Mouse (Mus musculus) C2C12 (cell line): ENCODE data around the gene Thap7.

Source experiments
- CTCF ChIP-seq: IDR thresholded peaks from one replicate; pipeline ENCODE4 v1.5.1; 2011; ENCODE audit not compliant: control insufficient read depth, insufficient read depth, insufficient read length
- FOSL1 ChIP-seq: IDR thresholded peaks from one replicate; pipeline ENCODE4 v1.8.0; 2011; ENCODE audit warnings: mild to moderate bottlenecking, low read length; ENCODE audit not compliant: poor library complexity, insufficient read depth, severe bottlenecking
- USF1 ChIP-seq: IDR thresholded peaks from one replicate; pipeline ENCODE4 v1.6.1; 2011; ENCODE audit warnings: low read depth, mild to moderate bottlenecking, control low read depth, moderate library complexity

DNA sequence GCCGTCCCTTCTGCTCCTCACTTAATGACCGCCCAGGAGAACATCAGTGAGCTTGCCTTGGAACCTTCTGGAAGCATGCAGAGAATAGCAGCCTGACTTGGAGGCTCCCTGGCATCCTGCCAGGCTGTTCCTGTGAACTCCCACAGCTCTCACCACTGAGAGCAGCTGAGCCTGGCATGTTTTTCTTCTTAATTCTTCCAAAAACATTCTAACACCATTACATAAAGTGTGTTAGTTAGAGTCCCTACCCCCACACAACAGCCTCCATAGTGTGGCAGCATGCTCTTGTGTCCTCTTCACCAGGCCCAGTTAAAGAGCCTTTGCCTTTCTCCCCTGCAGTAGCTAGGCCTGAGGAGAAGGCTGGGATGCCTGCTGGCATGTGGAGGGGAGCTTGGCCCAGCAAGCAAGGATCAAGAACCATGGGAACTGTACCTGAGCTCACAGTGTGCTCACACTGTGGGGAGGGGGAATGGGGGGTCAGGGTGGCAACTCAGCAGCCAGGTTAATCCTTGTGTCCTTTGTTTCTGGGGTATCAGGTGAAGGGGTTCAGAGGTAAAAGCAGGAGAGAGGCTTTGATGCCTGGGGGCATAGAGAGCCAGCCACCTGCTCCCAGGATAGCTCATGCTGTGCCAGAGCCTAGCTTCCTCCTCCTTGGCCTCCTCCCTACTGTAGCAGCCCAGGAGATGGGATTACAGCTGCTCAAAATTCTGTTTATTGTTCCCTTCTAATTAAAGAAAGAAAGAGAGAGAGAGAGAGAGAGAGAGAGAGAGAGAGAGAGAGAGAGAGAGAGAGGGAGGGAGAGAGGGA lies 34.2 kb downstream of the Thap7 start:
- TF ChIP-seq CTCF (no peak), USF1 (no peak), FOSL1 (no peak)
